Mouse (Mus musculus) forelimb bud, embryonic 11.5 days (tissue): ENCODE data around the gene BC055324.

Experiments
- DNase-seq: peaks from one replicate; pipeline ENCODE4 v3.0.0-alpha.2; 2012; ENCODE audit warnings: low read depth, low spot score

The BC055324 gene

GRCm38 (mm10) chr1:163953396-163953795, 41.2 kb downstream of the BC055324 start:
- DNase-seq, result no peak

- no peak for DNase-seq
Measured at GRCm38 (mm10) chr1:163942056-163942455, 52.5 kb downstream of the BC055324 start.

- no peak for DNase-seq
Measured at GRCm38 (mm10) chr1:163934591-163934990, 60.0 kb downstream of the BC055324 start.

- DNase-seq, result no peak
Measured at GRCm38 (mm10) chr1:163931801-163932200, 62.8 kb downstream of the BC055324 start.

GRCm38 (mm10) chr1:163930458-163930794, 64.2 kb downstream of the BC055324 start:
- DNase-seq, result no peak

- DNase-seq, result peak; percentile 92
Measured at GRCm38 (mm10) chr1:163929636-163930457, 64.7 kb downstream of the BC055324 start.

GRCm38 (mm10) chr1:163928846-163929245, 65.8 kb downstream of the BC055324 start, which contains the start of gene Scyl3:
TSS of gene Scyl3 (plus strand) at chr1:163929100.
- no peak for DNase-seq

GRCm38 (mm10) chr1:163924093-163924492, 70.5 kb downstream of the BC055324 start:
- DNase-seq, result no peak

GRCm38 (mm10) chr1:163917349-163918160, 77.0 kb downstream of the BC055324 start:
- no peak for DNase-seq

- DNase-seq, result no peak
Measured at GRCm38 (mm10) chr1:163911981-163912380, 82.6 kb downstream of the BC055324 start.

GRCm38 (mm10) chr1:163910785-163911184, 83.8 kb downstream of the BC055324 start:
- no peak for DNase-seq

GRCm38 (mm10) chr1:163910343-163910742, 84.3 kb downstream of the BC055324 start:
- peak; percentile 83 for DNase-seq

GRCm38 (mm10) chr1:163908389-163908788, 86.2 kb downstream of the BC055324 start:
- no peak for DNase-seq

GRCm38 (mm10) chr1:163907007-163907811, 87.4 kb downstream of the BC055324 start:
- DNase-seq, result peak; percentile 67

- DNase-seq, result no peak
Measured at GRCm38 (mm10) chr1:163903411-163903810, 91.2 kb downstream of the BC055324 start.

GRCm38 (mm10) chr1:163900168-163900567, 94.4 kb downstream of the BC055324 start:
- no peak for DNase-seq

- no peak for DNase-seq
Measured at GRCm38 (mm10) chr1:163899575-163899974, 95.0 kb downstream of the BC055324 start.

GRCm38 (mm10) chr1:163898291-163898764, 96.3 kb downstream of the BC055324 start:
- peak; percentile 88 for DNase-seq
